Mouse (Mus musculus) embryonic fibroblast, embryonic 13.5 days (primary cell): ENCODE results near the gene Vrk3.
A peak's percentile ranks its signal among the peaks of the same experiment; 100 is the strongest.

ENCODE experiments used
- CTCF ChIP-seq: IDR thresholded peaks from 2 replicates; pipeline ENCODE4 v1.5.1; 2011; ENCODE audit warnings: mild to moderate bottlenecking, control low read depth, low read length, moderate library complexity, borderline replicate concordance; ENCODE audit not compliant: insufficient read depth
- POLR2A ChIP-seq: IDR thresholded peaks from 2 replicates; pipeline ENCODE4 v1.6.1; 2011; ENCODE audit warnings: low read depth, mild to moderate bottlenecking, control low read depth, low read length, moderate library complexity

DNA sequence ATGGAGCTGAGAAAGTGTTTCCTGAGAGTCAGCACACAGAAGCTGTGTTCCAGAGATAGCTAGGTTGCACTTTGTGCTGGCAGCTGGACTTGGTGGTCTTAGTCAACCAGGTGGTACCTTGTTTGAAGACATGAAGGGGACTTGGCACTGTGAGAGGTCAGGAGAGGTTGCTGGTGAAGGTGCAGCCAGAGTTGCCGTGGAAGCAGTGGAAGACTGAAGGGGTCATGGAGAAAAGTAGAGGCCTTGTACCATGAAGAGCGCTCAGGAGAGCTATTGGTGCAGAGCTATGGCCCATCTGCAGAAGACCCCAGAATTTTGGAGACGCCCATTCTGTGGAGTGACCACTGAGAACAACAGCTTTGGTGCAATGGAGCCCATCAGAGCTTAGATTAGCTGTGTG lies 61.3 kb downstream of the Vrk3 start:
- TF ChIP-seq CTCF: no peak
- peak; percentile 50; the same call in 1 of the 2 replicates for TF ChIP-seq POLR2A
